Mouse (Mus musculus) c-Kit-positive CD71-positive TER-119-positive erythroid progenitor cells, embryonic 14.5 days (primary cell): ENCODE measurements around the gene Pmvk.
"Not testable (repeated sequence)": the region's sequence is repeated elsewhere in the genome, so short reads cannot be mapped to it uniquely, and the experiment has no call there.

Experiments
- DNase-seq: peaks from one replicate; pipeline ENCODE4 v3.0.0-alpha.2; 2013; ENCODE audit warnings: low spot score

Pmvk gene

DNA sequence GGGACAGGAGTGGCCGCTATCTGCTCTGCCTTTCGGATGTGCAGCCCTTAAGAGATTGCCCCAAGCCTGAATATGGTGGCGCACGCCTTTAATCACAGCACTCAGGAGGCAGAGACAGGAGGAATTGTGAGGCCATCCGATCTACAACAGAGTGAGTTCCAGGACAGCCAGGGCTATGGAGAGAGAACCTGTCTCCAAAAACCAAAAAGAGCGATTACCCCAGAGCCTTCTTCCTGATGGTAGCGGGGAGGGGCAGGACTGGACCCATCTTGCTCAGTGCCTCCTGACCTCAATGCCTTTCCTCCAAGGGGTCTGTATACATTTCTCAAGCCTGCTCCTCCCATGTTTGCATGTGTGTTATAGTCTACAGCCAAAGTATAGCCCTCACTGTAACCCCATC, 25.3 kb upstream of the Pmvk start:
- not testable (repeated sequence) for DNase-seq

DNA sequence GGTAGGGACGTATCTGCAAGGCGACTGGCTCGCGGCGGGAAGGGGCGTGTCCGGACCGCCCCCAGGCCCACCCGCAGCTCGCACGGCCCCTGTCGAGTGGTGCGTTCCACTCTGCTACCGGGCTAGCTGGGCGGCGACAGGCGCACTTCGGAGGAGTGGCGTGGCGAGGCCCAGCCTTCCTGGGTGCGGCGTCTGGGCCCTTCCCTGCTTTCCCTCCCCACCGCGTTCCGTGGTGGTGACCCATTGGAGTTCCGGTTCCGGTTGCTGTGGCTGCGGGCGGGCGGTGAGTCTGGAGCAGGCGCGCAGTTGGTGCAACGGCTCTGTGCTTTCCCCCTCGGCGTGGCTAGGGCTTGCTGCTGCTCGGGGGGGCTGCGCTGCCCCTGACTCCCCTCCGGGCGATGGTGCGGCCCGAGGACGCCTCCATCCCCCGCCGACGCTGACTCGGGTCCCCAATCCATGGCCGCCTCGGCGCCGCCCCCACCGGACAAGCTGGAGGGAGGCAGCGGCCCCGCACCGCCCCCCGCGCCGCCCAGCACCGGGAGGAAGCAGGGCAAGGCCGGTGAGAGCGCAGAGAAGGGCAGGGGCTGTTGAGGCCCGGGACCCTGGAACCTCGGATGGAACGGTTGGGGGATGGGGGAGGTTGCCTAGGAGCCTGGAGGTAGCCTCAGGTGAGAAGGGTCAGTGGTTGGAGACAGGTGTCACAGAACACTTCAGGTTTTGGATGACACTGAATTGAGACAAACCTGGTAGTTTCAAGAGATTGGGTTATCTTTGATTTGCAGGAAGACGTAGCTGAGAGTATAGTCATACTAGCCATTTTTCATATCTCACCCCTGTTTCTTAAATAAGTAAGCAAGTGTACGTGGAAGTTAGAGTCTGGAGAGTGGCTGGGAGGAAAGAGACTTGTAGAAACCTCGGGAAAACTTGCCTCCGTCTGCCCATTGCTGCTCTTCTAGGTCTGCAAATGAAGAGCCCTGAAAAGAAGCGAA, 23.9 kb upstream of the Pmvk start, which contains the start of gene Pygo2:
Gene Pygo2 (plus strand): TSS at position 44 of the 989 bp plus-strand sequence.
- DNase-seq = peak; percentile 87

DNA sequence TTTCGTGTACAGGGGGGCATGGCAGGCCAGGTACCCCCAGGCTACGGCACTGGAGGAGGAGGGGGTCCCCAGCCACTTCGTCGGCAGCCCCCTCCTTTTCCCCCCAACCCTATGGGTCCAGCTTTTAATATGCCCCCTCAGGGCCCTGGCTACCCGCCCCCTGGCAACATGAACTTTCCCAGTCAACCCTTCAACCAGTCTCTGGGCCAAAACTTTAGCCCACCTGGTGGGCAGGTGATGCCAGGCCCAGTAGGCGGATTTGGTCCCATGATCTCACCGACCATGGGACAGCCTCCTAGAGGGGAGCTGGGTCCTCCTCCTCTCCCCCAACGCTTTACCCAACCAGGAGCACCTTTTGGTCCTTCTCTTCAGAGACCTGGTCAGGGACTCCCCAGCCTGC, 21.7 kb upstream of the Pmvk start:
- DNase-seq = no peak

DNA sequence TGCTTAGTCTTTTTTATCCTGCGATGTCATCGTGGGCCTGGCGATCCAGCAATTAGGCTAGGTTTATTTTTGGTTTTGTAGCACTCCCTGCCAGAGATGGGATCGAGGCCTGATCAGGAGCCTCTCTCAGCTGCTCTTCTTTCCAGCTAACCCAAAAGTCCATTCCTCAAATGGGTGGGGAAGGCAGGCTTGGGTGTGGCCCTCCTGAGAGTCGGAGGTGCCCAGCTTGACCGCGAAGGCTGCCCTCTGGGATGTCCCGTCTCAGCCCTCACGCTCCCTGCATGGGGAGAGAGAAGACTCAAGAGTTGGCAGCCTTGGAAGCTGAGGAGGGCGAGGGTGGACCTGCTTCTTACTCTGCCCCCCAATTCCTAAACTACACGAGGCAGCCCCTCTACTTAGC, 19.8 kb upstream of the Pmvk start:
- DNase-seq = no peak

DNA sequence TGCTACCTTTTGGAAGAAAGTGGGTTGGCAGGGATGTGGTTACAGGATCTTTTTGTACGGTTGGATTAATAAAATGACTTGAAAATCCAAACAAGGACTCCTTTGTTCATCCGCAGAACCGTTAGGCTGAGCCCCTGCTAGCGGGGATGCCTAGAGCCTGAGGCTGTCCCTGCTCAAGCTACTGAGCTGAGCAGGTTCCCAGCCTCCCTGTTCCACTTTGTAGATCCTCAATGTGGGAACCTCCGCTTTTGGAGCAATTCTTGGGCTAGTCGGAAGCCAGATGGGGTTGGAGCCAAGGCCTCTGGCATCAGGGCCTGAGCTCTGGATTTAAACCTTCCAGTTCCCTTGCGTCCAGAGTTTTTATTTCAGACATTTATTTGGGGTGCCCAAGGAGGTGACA, 19.3 kb upstream of the Pmvk start:
- DNase-seq = no peak

GRCm38 (mm10) chr3:89436176-89437113, 17.9 kb upstream of the Pmvk start, which contains the start of gene Pbxip1:
Gene Pbxip1 (plus strand): TSS chr3:89436706.
- DNase-seq = no peak

DNA sequence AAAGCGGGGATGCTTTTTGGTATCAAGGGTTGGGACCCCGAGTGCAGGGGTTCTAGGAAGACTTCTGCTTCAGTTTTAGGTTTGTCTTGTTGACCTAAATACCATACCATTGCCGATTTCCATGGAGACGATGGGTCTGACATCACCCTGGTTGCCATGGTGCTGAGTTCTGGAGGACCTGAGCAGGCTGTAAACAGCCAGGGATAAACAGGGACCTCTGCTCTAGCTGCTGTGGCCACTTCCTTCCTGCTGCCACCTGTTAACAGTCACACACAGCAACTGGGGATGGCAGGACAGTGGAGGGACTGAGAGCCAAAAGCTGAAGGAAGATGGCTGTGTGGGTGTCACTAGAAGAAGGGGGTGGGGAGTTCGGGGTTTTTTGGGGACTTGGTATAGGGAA, 17.1 kb upstream of the Pmvk start:
- DNase-seq = no peak

GRCm38 (mm10) chr3:89440691-89441090, 13.7 kb upstream of the Pmvk start:
- DNase-seq = no peak

DNA sequence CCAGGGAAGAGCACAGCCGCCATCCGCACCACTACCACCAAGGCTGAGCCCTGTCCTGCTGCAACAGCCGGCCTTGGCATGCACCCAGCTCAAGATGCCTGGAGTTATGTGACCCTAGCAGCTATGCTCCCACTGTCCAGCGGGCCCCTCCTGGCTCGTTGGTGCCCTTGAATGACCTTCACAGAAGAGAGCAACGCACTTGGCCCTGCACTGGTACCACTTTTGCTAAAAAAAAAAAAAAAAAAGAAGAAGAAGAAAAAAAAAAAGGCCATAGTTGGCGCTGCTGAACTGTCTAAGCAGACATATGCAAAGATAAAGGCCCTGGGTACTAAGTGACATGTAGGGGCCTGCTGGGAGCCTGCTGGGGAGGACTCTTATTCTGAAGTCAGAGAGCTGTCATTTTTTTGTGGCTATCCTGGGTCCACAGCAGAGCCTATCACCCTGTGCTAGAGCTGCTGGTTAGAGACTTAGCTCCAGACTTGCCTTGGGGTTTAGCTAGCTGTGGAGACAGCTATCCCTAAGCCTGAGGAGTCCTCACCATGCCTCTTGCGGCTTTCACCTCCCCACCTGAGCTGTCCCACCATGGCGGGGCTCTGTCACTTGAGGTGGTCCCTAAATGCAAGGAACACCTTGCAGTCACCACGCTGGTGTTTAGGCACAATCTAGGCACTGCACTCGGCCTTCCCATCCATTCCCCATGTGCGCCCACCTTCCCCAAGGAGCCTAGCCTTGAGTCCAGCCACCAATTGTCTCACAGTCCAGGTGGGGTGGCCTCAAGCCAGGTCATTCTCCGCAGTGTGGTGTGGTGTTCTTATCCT, 5.4 kb upstream of the Pmvk start:
- peak; percentile 53 for DNase-seq

- peak; percentile 82 for DNase-seq
Measured at GRCm38 (mm10) chr3:89449541-89449940, 4.8 kb upstream of the Pmvk start.

DNA sequence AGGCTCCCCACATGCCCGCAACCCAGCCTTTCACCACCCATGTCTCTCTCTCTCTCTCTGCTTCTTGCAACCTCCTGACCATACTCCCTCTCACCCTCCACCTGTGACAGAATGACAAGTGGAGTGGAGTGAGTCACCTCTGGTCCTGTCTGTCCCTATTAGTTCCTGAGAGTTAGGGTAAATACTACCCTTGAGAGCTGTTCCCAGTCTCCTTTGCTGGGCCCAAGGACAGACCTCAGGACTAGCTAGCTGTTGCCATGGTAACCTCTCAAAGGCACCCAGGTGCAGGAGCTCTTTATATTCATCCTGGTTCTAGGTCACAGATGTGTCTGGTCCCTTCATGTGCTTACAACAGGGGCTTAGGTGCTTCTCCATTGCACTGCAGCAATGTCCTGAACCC, 2.4 kb upstream of the Pmvk start:
- no peak for DNase-seq

DNA sequence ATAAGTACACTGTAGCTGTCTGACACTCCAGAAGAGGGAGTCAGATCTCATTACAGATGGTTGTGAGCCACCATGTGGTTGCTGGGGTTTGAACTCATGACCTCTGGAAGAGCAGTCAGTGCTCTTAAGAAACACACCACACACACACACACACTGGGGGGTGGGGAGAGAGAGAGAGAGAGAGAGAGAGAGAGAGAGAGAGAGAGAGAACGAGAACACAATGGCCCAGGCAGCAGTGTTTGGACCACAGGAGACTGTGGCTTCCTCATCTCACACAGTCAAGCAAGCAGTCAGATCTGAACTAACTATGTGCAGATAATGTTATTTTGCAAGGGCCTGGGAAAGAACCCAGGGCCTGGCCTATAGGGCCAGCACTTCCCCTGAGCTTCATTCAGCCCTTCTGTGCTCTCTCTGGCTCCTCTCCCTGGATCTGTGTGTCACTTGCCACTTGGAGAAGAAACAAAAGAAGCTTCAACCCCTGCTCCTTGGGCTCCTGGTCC, 1.5 kb downstream of the Pmvk start:
- DNase-seq = no peak

GRCm38 (mm10) chr3:89456726-89457665, 2.7 kb downstream of the Pmvk start:
- peak; percentile 85 for DNase-seq

GRCm38 (mm10) chr3:89458372-89458964, 4.1 kb downstream of the Pmvk start:
- DNase-seq = no peak

DNA sequence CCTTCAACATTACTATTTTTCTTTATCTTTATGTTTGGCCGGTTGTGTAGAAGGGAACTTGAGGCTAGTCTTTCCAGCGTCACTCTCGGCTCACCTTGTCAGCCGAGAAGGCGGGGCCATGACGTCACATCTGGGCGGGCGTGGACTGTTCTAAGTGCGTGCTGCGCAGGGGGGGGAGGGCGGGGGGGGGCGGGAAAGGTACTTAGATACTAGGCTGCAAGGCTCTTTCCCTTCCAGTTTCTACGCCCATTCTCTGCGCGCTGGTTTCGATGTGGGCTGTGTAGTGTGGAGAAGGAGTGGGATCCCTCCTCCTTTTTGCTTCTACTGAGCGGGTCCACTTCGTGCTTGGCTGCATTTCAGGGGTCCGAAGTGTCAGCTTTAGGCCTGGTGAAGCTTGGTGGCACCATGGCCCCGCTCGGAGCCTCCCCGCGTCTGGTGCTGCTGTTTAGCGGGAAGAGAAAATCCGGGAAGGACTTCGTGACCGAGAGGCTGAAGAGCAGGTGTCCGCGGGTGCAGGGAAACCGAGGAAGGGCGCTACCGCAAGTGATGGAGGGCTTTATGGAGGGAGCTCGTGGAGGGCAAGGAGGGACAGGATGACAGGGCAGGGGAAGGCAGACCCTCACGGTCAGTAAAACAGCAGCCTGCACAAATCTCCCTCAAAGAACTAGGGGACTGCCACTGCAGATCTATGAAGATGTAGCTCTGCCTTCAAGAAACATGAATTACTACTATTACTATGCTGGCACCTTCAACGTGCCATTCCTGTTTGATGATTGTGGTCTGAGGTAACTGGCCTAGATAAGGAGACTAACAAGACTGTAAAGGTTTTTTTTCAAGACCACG, 4.8 kb downstream of the Pmvk start:
- peak; percentile 98 for DNase-seq

GRCm38 (mm10) chr3:89468268-89468667, 13.9 kb downstream of the Pmvk start:
- DNase-seq = no peak

- DNase-seq = no peak
Measured at GRCm38 (mm10) chr3:89472280-89472679, 17.9 kb downstream of the Pmvk start.

DNA sequence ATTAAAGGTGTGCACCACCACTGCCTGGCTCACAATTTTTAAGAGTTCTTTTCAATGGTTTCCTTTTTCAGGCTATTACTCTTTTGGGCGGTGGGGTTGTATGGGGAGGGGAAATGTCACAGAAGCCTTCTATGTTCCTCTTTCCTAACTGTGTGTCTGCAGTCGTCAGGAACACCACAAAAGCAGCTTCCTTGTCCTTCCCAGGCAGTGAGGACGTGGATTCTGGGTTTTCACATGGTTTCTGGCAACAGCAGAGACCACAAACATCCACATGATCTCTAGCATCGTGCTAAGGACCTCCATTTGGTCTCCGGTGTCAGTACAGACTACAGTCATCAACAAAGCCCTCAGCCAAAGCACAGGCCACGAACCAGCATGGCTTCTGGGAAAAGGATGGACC, 19.5 kb downstream of the Pmvk start:
- no peak for DNase-seq

- no peak for DNase-seq
Measured at GRCm38 (mm10) chr3:89479055-89479454, 24.7 kb downstream of the Pmvk start.
